Mouse (Mus musculus) forebrain, embryonic 11.5 days (tissue): Measurements from ENCODE around the gene Itgb2. TPM values are rescaled to one million over a fixed set of nuclear protein-coding genes. Genes with fewer than 3 reads are reported as not detected.

Source experiments
- ATAC-seq: fragments of 200-750 bp; cut with Nextera tagmentation; replicated peaks from 2 replicates; pipeline ENCODE4 v1.8.0; 2017; ENCODE audit warnings: moderate TSS enrichment; ENCODE audit not compliant: low FRiP score
- DNase-seq: peaks from one replicate; pipeline ENCODE4 v3.0.0-alpha.2; 2017; ENCODE audit warnings: low spot score
- H3K27ac ChIP-seq: fragments of 300-500 bp; sonication (generic); 2 replicates; pipeline ENCODE4 v1.5.1; 2014; ENCODE audit warnings: low read depth, low read length
- H3K27me3 ChIP-seq: fragments of 300-500 bp; sonication (generic); 2 replicates; pipeline ENCODE4 v1.6.1; 2014; ENCODE audit warnings: mild to moderate bottlenecking, low read length, mixed read lengths; ENCODE audit not compliant: control insufficient read depth, insufficient read depth
- H3K36me3 ChIP-seq: fragments of 300-500 bp; sonication (generic); 2 replicates; pipeline ENCODE4 v1.6.1; 2014; ENCODE audit warnings: mild to moderate bottlenecking, low read length, moderate library complexity, mixed read lengths; ENCODE audit not compliant: control insufficient read depth, insufficient read depth
- H3K4me1 ChIP-seq: fragments of 300-500 bp; sonication (generic); replicated peaks from 2 replicates; pipeline ENCODE4 v1.6.1; 2014; ENCODE audit warnings: low read length, mixed read lengths; ENCODE audit not compliant: control insufficient read depth, insufficient read depth
- H3K4me2 ChIP-seq: fragments of 300-500 bp; sonication (generic); 2 replicates; pipeline ENCODE4 v1.6.1; 2014; ENCODE audit warnings: low read depth, mild to moderate bottlenecking, low read length, moderate library complexity, mixed read lengths; ENCODE audit not compliant: severe bottlenecking
- H3K4me3 ChIP-seq: fragments of 300-500 bp; sonication (generic); 2 replicates; pipeline ENCODE4 v1.5.1; 2014; ENCODE audit warnings: low read depth, low read length
- H3K9ac ChIP-seq: fragments of 300-500 bp; sonication (generic); 2 replicates; pipeline ENCODE4 v1.6.1; 2014; ENCODE audit warnings: low read length
- H3K9me3 ChIP-seq: fragments of 300-500 bp; sonication (generic); 2 replicates; pipeline ENCODE4 v1.6.1; 2016; ENCODE audit warnings: low read length, mixed read lengths; ENCODE audit not compliant: control insufficient read depth
- WGBS: fragments of 180-500 bp; shearing (Covaris S2); extraction: QIAGEN DNeasy Blood & Tissue Kit; methylation state at CpG from one replicate; pipeline ENCODE4 v1.1.7; 2014; 5-methylcytosine and 5-hydroxymethylcytosine counted together
- polyA plus RNA-seq: library from polyadenylated mRNA; unstranded; fragments of >200 nt; fragmentation: Nextera tagmentation; extraction: Ambion mirVana; gene quantifications from 2 replicates; pipeline ENCODE4 v1.2.1, GENCODE M21; 2014

Gene Itgb2
- polyA plus RNA-seq, 1 experiment from 2014 or later = 1.3 TPM

GRCm38 (mm10) chr10:77510225-77510982 is 19.6 kb upstream of the Itgb2 start:
- Histone ChIP-seq H3K36me3 (no peaks in the 10 kb centered on the region; the same call in 1 of the 2 replicates), H3K27ac (no peak overlapping the region), H3K4me3 (no peak overlapping the region), H3K4me1 (peaks cover 4% of the 10 kb centered on the region; the same call in 1 of the 2 replicates), H3K4me2 (no peak overlapping the region), H3K27me3 (no peaks in the 10 kb centered on the region), H3K9me3 (no peaks in the 10 kb centered on the region), H3K9ac (no peak overlapping the region)
- ATAC-seq (no peak; the same call in 1 of the 2 replicates), DNase-seq (no peak)
- WGBS = 87% methylated on average over 15 of the region's 15 CpGs

DNA sequence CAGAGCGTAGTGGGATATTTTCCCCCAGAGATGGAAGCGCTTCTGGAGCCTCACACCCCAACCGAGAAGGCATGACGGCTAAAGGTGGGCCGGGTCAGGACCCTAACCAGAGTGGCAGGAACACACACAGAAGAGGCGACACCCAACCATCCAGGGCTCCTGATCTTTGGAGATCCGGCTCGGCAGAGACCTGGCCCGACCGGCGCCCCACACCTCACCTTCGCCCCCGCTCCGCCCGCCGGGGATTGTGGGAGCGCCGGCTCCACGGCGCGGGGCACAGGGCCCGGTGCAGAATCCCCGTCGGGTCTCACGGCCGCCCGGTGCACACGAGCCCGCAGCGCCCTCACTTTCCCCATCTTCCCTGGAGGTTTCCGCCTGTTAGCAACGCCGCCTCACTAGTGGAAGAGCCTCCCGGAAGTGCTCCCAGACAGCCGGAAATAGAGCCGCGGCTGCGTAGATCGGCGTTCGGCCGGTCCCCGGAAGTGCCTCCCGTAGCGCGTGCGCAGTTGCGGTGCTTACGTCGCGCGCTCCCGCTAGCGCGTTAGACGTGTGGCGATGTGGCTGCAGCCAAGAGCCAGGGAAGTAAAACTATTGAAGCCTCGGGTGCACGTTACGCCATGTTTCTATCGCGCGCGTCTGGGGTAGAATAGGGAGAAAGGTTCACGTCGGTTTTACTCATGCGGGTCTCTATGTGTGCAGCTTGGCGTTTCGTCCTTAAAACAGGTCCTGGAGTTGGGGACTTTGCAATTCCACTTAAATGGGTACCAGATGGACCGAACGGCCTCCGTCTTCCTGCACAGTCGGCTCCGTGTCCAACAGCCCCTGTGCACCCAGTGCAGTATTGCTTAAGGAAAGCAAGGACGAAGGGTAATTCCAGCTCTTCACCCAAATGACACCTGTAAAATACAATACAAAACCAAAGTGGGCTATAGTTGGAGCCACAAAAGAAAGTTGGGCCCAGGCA is 14.4 kb upstream of the Itgb2 start, which contains the start of gene Fam207a:
Gene Fam207a (minus strand): TSS at position 401 of the 964 bp plus-strand sequence.
- ATAC-seq = peak; percentile 87
- peak within 1 kb of the TSS; percentile 89 for H3K4me2 ChIP-seq

DNA sequence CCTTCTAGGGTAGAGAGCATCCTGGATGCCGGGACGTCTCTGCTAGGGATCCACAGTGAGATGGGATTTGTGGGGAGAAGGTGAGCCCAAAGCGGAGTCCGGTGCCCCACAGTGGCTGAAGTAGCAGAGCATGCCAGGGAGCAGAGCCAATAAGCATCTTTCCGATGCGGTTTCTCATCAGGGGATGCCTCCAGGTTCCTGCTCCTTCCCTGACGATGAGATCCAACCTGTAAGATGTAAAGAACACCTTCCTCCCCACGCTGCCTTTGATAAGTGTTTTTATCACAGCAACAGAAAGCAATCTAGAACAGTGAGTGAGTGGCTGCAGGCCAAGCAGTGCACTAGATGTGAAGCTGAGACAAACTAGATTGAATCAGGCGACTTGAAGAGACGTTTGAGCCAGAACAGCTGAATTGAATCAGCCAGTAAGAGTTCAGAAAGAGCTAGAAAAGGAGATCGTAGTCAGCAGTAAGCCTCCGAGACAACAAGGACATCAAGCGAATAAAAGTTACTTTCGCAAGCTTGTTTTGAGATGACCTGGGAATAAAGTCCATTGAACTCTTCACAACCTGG is 13.6 kb upstream of the Itgb2 start:
- H3K9me3 ChIP-seq = no peaks in the 10 kb centered on the region
- peak overlapping the region; percentile 95 for H3K4me3 ChIP-seq
- peaks cover 9% of the 10 kb centered on the region; the same call in 1 of the 2 replicates for H3K4me1 ChIP-seq
- ATAC-seq (no peak), DNase-seq (no peak)
- 43% methylated on average over 14 of the region's 14 CpGs for WGBS
- peak overlapping the region; percentile 87 for H3K9ac ChIP-seq
- H3K27me3 ChIP-seq = no peaks in the 10 kb centered on the region
- no peak overlapping the region for H3K27ac ChIP-seq
- no peaks in the 10 kb centered on the region for H3K36me3 ChIP-seq
- H3K4me2 ChIP-seq = peak overlapping the region; percentile 89

More for the DNA sequence above, 14.4 kb upstream of the Itgb2 start, which contains the start of gene Fam207a:
- DNase-seq = peak; percentile 94
- Histone ChIP-seq H3K9ac (peak within 1 kb of the TSS; percentile 87), H3K27me3 (no peaks in the 10 kb centered on the region), H3K9me3 (no peaks in the 10 kb centered on the region), H3K4me1 (peaks cover 9% of the 10 kb centered on the region; the same call in 1 of the 2 replicates), H3K27ac (peak within 1 kb of the TSS; percentile 66), H3K4me3 (peak within 1 kb of the TSS; percentile 95), H3K36me3 (no peaks in the 10 kb centered on the region)
- under 1% methylated on average over 75 of the region's 75 CpGs for WGBS

DNA sequence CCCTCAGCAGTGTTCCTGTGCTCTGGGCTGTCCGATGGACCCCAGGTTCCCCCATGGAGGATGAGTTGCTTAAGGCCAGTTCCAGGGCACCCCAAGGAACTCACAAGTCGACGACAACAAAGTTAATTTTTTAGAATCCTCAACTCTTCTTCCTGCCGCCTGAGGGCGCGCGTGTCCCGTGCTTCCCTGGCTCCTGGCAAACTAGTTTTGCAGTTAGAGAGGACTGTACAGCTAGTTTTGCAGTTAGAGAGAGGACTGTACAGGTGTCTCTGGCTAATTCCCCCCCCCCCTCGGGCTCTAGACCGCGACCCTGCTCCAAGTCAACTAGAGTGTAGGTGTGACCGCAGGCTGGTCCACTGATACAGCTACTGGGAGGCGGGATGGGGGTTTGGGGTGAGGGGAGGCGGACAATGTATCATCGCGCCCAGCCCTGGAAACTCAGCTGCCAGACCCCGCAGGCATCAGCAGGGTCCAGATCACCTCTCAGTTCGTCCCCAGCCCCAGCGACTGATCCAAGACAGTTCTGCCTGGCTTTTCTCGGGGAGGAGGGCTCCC is 12.9 kb upstream of the Itgb2 start:
- Histone ChIP-seq H3K9ac (peak overlapping the region; percentile 14; the same call in 1 of the 2 replicates), H3K4me3 (no peak overlapping the region), H3K27me3 (no peaks in the 10 kb centered on the region), H3K27ac (no peak overlapping the region), H3K4me1 (peaks cover 9% of the 10 kb centered on the region; the same call in 1 of the 2 replicates), H3K36me3 (no peaks in the 10 kb centered on the region), H3K4me2 (no peak overlapping the region; the same call in 1 of the 2 replicates), H3K9me3 (no peaks in the 10 kb centered on the region)
- 20% methylated on average over 20 of the region's 20 CpGs for WGBS
- ATAC-seq (peak; percentile 38), DNase-seq (peak; percentile 81)

GRCm38 (mm10) chr10:77517801-77518200 is 12.3 kb upstream of the Itgb2 start:
- Histone ChIP-seq H3K27me3 (no peaks in the 10 kb centered on the region), H3K4me1 (peaks cover 9% of the 10 kb centered on the region; the same call in 1 of the 2 replicates), H3K27ac (no peak overlapping the region), H3K4me3 (no peak overlapping the region), H3K4me2 (no peak overlapping the region), H3K36me3 (no peaks in the 10 kb centered on the region), H3K9me3 (no peaks in the 10 kb centered on the region), H3K9ac (no peak overlapping the region; the same call in 1 of the 2 replicates)
- no peak for ATAC-seq
- no peak for DNase-seq
- WGBS = 85% methylated on average over 5 of the region's 5 CpGs

- Histone ChIP-seq H3K4me1 (peaks cover 9% of the 10 kb centered on the region; the same call in 1 of the 2 replicates), H3K4me2 (no peak overlapping the region), H3K27me3 (no peaks in the 10 kb centered on the region), H3K9me3 (no peaks in the 10 kb centered on the region), H3K27ac (no peak overlapping the region), H3K36me3 (no peaks in the 10 kb centered on the region), H3K9ac (no peak overlapping the region), H3K4me3 (no peak overlapping the region)
- DNase-seq (no peak), ATAC-seq (no peak)
- WGBS = 84% methylated on average over 3 of the region's 3 CpGs
Measured at GRCm38 (mm10) chr10:77519191-77519590, 10.9 kb upstream of the Itgb2 start.

GRCm38 (mm10) chr10:77520497-77520896 is 9.6 kb upstream of the Itgb2 start:
- Histone ChIP-seq H3K9me3 (no peaks in the 10 kb centered on the region), H3K27ac (no peak overlapping the region), H3K4me3 (no peak overlapping the region), H3K27me3 (no peaks in the 10 kb centered on the region), H3K36me3 (no peaks in the 10 kb centered on the region), H3K4me1 (peaks cover 5% of the 10 kb centered on the region; the same call in 1 of the 2 replicates), H3K9ac (no peak overlapping the region), H3K4me2 (no peak overlapping the region)
- ATAC-seq (no peak), DNase-seq (no peak)
- 93% methylated on average over 5 of the region's 5 CpGs for WGBS
